Mouse (Mus musculus) adrenal gland, adult 18-20 months (tissue): ENCODE measurements around the gene Cib2. TPM values are rescaled to one million over a fixed set of nuclear protein-coding genes. Genes with fewer than 3 reads are reported as not detected.
"Not testable (repeated sequence)": the region's sequence is repeated elsewhere in the genome, so short reads cannot be mapped to it uniquely, and the experiment has no call there.

Source experiments
- DNase-seq, 2 experiments: peaks; one replicate each; pipeline ENCODE4 v3.0.0; 2021 to 2022; ENCODE audit warnings: low spot score in 2 of 2
- long read RNA-seq, 2 experiments: library from polyadenylated mRNA; stranded (forward); transcript quantifications; one replicate each; pipeline ENCODE4 v2.0.0; 2021
- total RNA-seq, 2 experiments: library from RNA; stranded (reverse); gene quantifications; 1 replicate in 1 of 2; 2 replicates in 1 of 2; pipeline ENCODE4 v1.2.3; 2021

The Cib2 gene
- 100 to 1,000 TPM in 1 of 2 experiments, 10 to 100 TPM in 1; 53.0 to 105 TPM for total RNA-seq
- long read RNA-seq, experiment 1, transcript Cib2-201 (6 exons, 1,433 nt): major isoform, 49 of 58 reads
- long read RNA-seq, experiment 1, partial matches to known transcripts: 2 of 58 reads
- long read RNA-seq, experiment 1, other reads (novel, unspliced or antisense): 7 of 58 reads
- long read RNA-seq, experiment 2, transcript Cib2-201 (6 exons, 1,433 nt): major isoform, 132 of 148 reads
- long read RNA-seq, experiment 2, partial matches to known transcripts: 2 of 148 reads
- long read RNA-seq, experiment 2, other reads (novel, unspliced or antisense): 14 of 148 reads

- peak; percentile 78 to 82 for DNase-seq
Observed at GRCm38 (mm10) chr9:54559771-54560471, at the start of gene Cib2. Gene Cib2 (minus strand): TSS chr9:54560218.

GRCm38 (mm10) chr9:54604886-54605285, 44.9 kb upstream of the Cib2 start:
- DNase-seq: peak; percentile 67 to 72

- peak in 1 of 2 experiments; percentile 11 for DNase-seq
Observed at GRCm38 (mm10) chr9:54604131-54604654, 44.2 kb upstream of the Cib2 start.

- no peak for DNase-seq
Observed at GRCm38 (mm10) chr9:54602916-54603315, 42.9 kb upstream of the Cib2 start.

- no peak for DNase-seq
Observed at GRCm38 (mm10) chr9:54602386-54602785, 42.4 kb upstream of the Cib2 start.

- DNase-seq: no peak
Observed at GRCm38 (mm10) chr9:54596752-54597465, 36.9 kb upstream of the Cib2 start.

GRCm38 (mm10) chr9:54593652-54594051, 33.6 kb upstream of the Cib2 start:
- not testable (repeated sequence) for DNase-seq

GRCm38 (mm10) chr9:54587863-54588262, 27.8 kb upstream of the Cib2 start:
- DNase-seq: no peak

GRCm38 (mm10) chr9:54586199-54587061, 26.4 kb upstream of the Cib2 start, which contains the start of gene Idh3a:
Gene Idh3a (plus strand): TSS chr9:54586334.
- DNase-seq: peak; percentile 98 to 99

GRCm38 (mm10) chr9:54585839-54586198, 25.8 kb upstream of the Cib2 start:
- DNase-seq: no peak

GRCm38 (mm10) chr9:54584127-54584526, 24.1 kb upstream of the Cib2 start:
- DNase-seq: not testable (repeated sequence)

GRCm38 (mm10) chr9:54583712-54584111, 23.7 kb upstream of the Cib2 start:
- DNase-seq: no peak

GRCm38 (mm10) chr9:54571130-54571839, 11.3 kb upstream of the Cib2 start:
- DNase-seq: no peak

GRCm38 (mm10) chr9:54568732-54569131, 8.7 kb upstream of the Cib2 start:
- DNase-seq: no peak

- DNase-seq: no peak
Observed at GRCm38 (mm10) chr9:54566958-54567357, 6.9 kb upstream of the Cib2 start.

- no peak for DNase-seq
Observed at GRCm38 (mm10) chr9:54560831-54561601, 998 bp upstream of the Cib2 start.

- no peak for DNase-seq
Observed at GRCm38 (mm10) chr9:54558731-54559130, 1.3 kb downstream of the Cib2 start.

GRCm38 (mm10) chr9:54555044-54555443, 5.0 kb downstream of the Cib2 start:
- DNase-seq: no peak

GRCm38 (mm10) chr9:54552409-54552808, 7.6 kb downstream of the Cib2 start:
- no peak for DNase-seq
